Mouse (Mus musculus): ENCODE data around the gene 0610037L13Rik.

DNA sequence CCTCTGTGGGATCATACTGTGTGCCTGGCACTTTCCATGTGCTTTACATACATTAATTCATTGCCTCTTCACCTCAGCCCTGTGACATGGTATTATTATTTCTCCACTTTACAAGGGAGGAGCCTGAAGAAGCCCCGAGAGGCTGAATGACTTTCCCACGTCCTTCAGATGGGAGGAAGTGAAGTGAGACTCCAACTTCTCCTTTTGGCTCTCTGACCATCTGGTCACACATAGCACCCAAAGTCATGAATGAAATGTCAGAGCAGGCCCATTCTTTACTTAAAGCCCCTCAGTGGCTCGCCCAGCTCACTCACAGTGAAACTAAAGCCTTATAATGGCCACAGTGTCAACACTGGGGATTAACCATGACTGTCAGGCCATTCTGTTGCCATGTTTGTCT, 45.6 kb downstream of the 0610037L13Rik start:
- TF ChIP-seq POLR2A (IDR thresholded peaks at IDR 0.05; ENCODE audit: insufficient read length, low read depth) = no peak
- no peak for TF ChIP-seq USF1 (IDR thresholded peaks at IDR 0.05; ENCODE audit: low read depth)
- TF ChIP-seq E2F4 (IDR thresholded peaks at IDR 0.05; ENCODE audit: insufficient read depth) = no peak
- TF ChIP-seq POLR2AphosphoS2 (IDR thresholded peaks at IDR 0.05; ENCODE audit: insufficient read length, low read depth) = no peak
- no peak for TF ChIP-seq SRF (IDR thresholded peaks at IDR 0.05; ENCODE audit: control insufficient read depth, insufficient read length, low read depth)
- no peak for TF ChIP-seq MAX (IDR thresholded peaks at IDR 0.05; ENCODE audit: low read depth)
- TF ChIP-seq TCF12 (IDR thresholded peaks at IDR 0.05; ENCODE audit: insufficient read depth, poor library complexity, severe bottlenecking) = no peak

Measured in myocyte (in vitro differentiated cells).